In the genomic region with DNA sequence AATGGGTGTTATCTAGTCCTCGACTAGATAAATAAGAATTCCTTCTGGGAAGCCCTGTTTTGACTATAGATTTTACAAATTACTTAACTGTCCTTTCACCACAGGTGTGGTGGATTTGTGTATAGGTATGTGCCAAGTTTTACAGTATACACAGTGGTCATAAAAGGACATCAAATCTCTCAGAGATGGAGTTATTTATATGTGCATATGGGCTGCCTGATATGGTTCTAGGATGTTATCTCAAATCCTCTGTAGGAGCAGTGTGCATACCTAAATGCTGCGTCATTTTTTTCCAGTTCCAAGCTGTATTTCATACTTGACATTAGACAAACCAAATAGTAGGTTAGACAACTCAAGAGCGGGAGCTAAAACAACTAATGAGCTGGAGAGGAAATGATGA, we compare ENCODE assay signal across 51 mouse cellular contexts. TPM values are rescaled to one million over a fixed set of nuclear protein-coding genes. Genes with fewer than 3 reads are reported as not detected.
"Had no signal": no experiment of that assay in that cellular context is flagged by ENCODE, and none has a peak within 500 bp of the region (broad histone marks: within the 10 kb centered on the region; RNA-seq: fewer than 3 reads in every experiment).

No protein-coding gene starts in this region.

- H3K9ac ChIP-seq: heart, embryonic 12.5 days; heart, embryonic 13.5 days; heart, embryonic 15.5 days; hindbrain, embryonic 12.5 days; hindbrain, embryonic 13.5 days; hindbrain, embryonic 14.5 days; hindbrain, embryonic 15.5 days; intestine, embryonic 15.5 days; kidney, embryonic 15.5 days had no signal

- H3K9me3 ChIP-seq: heart, embryonic 15.5 days; hindbrain, embryonic 13.5 days; intestine, embryonic 15.5 days; kidney, embryonic 15.5 days had no signal

- H3K27ac ChIP-seq: heart, embryonic 13.5 days; heart, embryonic 15.5 days; hindbrain, embryonic 10.5 days; hindbrain, embryonic 12.5 days; hindbrain, embryonic 13.5 days; hindbrain, embryonic 14.5 days; hindbrain, embryonic 15.5 days; hindbrain, postnatal 0 days; intestine, embryonic 15.5 days; kidney, embryonic 15.5 days; kidney, postnatal 0 days; layer of hippocampus, adult 2 months; left cerebral cortex, adult 2 months had no signal

- DNase-seq: heart, postnatal 10 days; heart, postnatal 14 days; heart, postnatal 36 days; heart, postnatal 4 days; kidney, adult 11 months; kidney, adult 18-20 months; kidney, adult 2 months; kidney, adult 8-10 months; kidney, adult 9 months; kidney, postnatal 10 days; kidney, postnatal 14 days; kidney, postnatal 25 days; kidney, postnatal 36 days; kidney, postnatal 4 days; layer of hippocampus, adult 9-11 months; layer of hippocampus, postnatal 36 days had no signal

- H3K4me3 ChIP-seq: heart, embryonic 12.5 days; heart, embryonic 13.5 days; heart, embryonic 15.5 days; hindbrain, embryonic 10.5 days; hindbrain, embryonic 12.5 days; hindbrain, embryonic 13.5 days; hindbrain, embryonic 15.5 days; intestine, embryonic 15.5 days; kidney, embryonic 15.5 days; layer of hippocampus, adult 2 months; left cerebral cortex, adult 2 months had no signal

- H3K4me1 ChIP-seq: heart, embryonic 12.5 days; heart, embryonic 13.5 days; heart, embryonic 15.5 days; hindbrain, embryonic 10.5 days; hindbrain, embryonic 12.5 days; hindbrain, embryonic 13.5 days; hindbrain, embryonic 15.5 days; intestine, embryonic 15.5 days; kidney, embryonic 15.5 days had no signal

- H3K27me3 ChIP-seq: heart, embryonic 12.5 days; heart, embryonic 13.5 days; heart, embryonic 15.5 days; hindbrain, embryonic 12.5 days; hindbrain, embryonic 13.5 days; hindbrain, embryonic 15.5 days; intestine, embryonic 15.5 days; kidney, embryonic 15.5 days had no signal

- H3K36me3 ChIP-seq: heart, embryonic 12.5 days; heart, embryonic 13.5 days; heart, embryonic 15.5 days; hindbrain, embryonic 10.5 days; hindbrain, embryonic 12.5 days; hindbrain, embryonic 13.5 days; hindbrain, embryonic 15.5 days; intestine, embryonic 15.5 days; kidney, embryonic 15.5 days had no signal

- ATAC-seq: hindbrain, embryonic 16.5 days; hindbrain, postnatal 0 days; inflammation-experienced regulatory T-cells, adult 6 months; intestine, embryonic 15.5 days; intestine, embryonic 16.5 days; intestine, postnatal 0 days had no signal

RNA-seq across cellular contexts. Expression of a gene that starts 13.9 kb away (rescaled TPM):
- total RNA-seq: heart, postnatal 10 days; heart, postnatal 14 days; heart, postnatal 25 days; heart, postnatal 36 days; heart, postnatal 4 days; hematopoietic stem cell, adult 5-6 weeks; hindbrain, postnatal 0 days; layer of hippocampus, adult 18-20 months; layer of hippocampus, adult 2 months; layer of hippocampus, adult 8-10 months; layer of hippocampus, postnatal 10 days; layer of hippocampus, postnatal 14 days; layer of hippocampus, postnatal 25 days; layer of hippocampus, postnatal 36 days; left cerebral cortex, adult 18-20 months; left cerebral cortex, adult 2 months had no signal
- polyA plus RNA-seq: heart, embryonic 11.5 days; heart, embryonic 12.5 days; heart, embryonic 13.5 days; heart, embryonic 14.5 days; heart, embryonic 15.5 days; heart, embryonic 16.5 days; heart, postnatal 0 days; hindbrain, embryonic 10.5 days; hindbrain, embryonic 11.5 days; hindbrain, embryonic 12.5 days; hindbrain, embryonic 13.5 days; hindbrain, embryonic 14.5 days; hindbrain, embryonic 15.5 days; hindbrain, embryonic 16.5 days; hindbrain, postnatal 0 days; inflammation-experienced regulatory T-cells, adult 6 months; intestine, embryonic 14.5 days; intestine, embryonic 15.5 days; intestine, embryonic 16.5 days; intestine, postnatal 0 days; kidney, adult 2 months; kidney, embryonic 14.5 days; kidney, embryonic 15.5 days; kidney, embryonic 16.5 days; kidney, postnatal 0 days; large intestine, adult 2 months had no signal

RNA-seq across cellular contexts. Expression of a gene that starts 33.5 kb away (rescaled TPM):
- total RNA-seq: heart, postnatal 10 days; heart, postnatal 14 days; heart, postnatal 25 days; heart, postnatal 36 days; heart, postnatal 4 days; hematopoietic stem cell, adult 5-6 weeks; hindbrain, postnatal 0 days; layer of hippocampus, adult 18-20 months; layer of hippocampus, adult 2 months; layer of hippocampus, adult 8-10 months; layer of hippocampus, postnatal 10 days; layer of hippocampus, postnatal 14 days; layer of hippocampus, postnatal 25 days; layer of hippocampus, postnatal 36 days; left cerebral cortex, adult 18-20 months; left cerebral cortex, adult 2 months had no signal
- polyA plus RNA-seq: heart, embryonic 11.5 days; heart, embryonic 12.5 days; heart, embryonic 13.5 days; heart, embryonic 14.5 days; heart, embryonic 15.5 days; heart, embryonic 16.5 days; heart, postnatal 0 days; hindbrain, embryonic 10.5 days; hindbrain, embryonic 11.5 days; hindbrain, embryonic 12.5 days; hindbrain, embryonic 13.5 days; hindbrain, embryonic 14.5 days; hindbrain, embryonic 15.5 days; hindbrain, embryonic 16.5 days; hindbrain, postnatal 0 days; inflammation-experienced regulatory T-cells, adult 6 months; intestine, embryonic 14.5 days; intestine, embryonic 15.5 days; intestine, embryonic 16.5 days; intestine, postnatal 0 days; kidney, adult 2 months; kidney, embryonic 14.5 days; kidney, embryonic 15.5 days; kidney, embryonic 16.5 days; kidney, postnatal 0 days; large intestine, adult 2 months had no signal
